Mouse (Mus musculus) limb, embryonic 13.5 days (tissue): Measurements from ENCODE around the gene Arfip1. TPM values are rescaled to one million over a fixed set of nuclear protein-coding genes. Genes with fewer than 3 reads are reported as not detected.

ENCODE experiments used
- ATAC-seq: fragments of 200-750 bp; cut with Nextera tagmentation; 2 replicates; pipeline ENCODE4 v1.8.0; 2017; ENCODE audit warnings: low read depth, moderate number of reproducible peaks, moderate TSS enrichment; ENCODE audit not compliant: low FRiP score
- H3K27ac ChIP-seq: fragments of 300-500 bp; sonication (generic); 2 replicates; pipeline ENCODE4 v1.5.1; 2015; ENCODE audit warnings: inconsistent platforms, mild to moderate bottlenecking, moderate library complexity
- H3K27me3 ChIP-seq: fragments of 300-500 bp; sonication (generic); 2 replicates; pipeline ENCODE4 v1.6.1; 2015; ENCODE audit warnings: mild to moderate bottlenecking, inconsistent platforms
- H3K36me3 ChIP-seq: fragments of 300-500 bp; sonication (generic); 2 replicates; pipeline ENCODE4 v1.6.1; 2015; ENCODE audit warnings: inconsistent platforms, mild to moderate bottlenecking, moderate library complexity
- H3K4me1 ChIP-seq: fragments of 300-500 bp; sonication (generic); 2 replicates; pipeline ENCODE4 v1.6.1; 2015; ENCODE audit warnings: inconsistent platforms
- H3K4me2 ChIP-seq: fragments of 300-500 bp; sonication (generic); replicated peaks from 2 replicates; pipeline ENCODE4 v1.6.1; 2015; ENCODE audit warnings: inconsistent platforms, mild to moderate bottlenecking, moderate library complexity
- H3K4me3 ChIP-seq: fragments of 300-500 bp; sonication (generic); 2 replicates; pipeline ENCODE4 v1.5.1; 2015; ENCODE audit warnings: moderate library complexity, mild to moderate bottlenecking, inconsistent platforms
- H3K9ac ChIP-seq: fragments of 300-500 bp; sonication (generic); 2 replicates; pipeline ENCODE4 v1.6.1; 2015; ENCODE audit warnings: mild to moderate bottlenecking, inconsistent platforms
- H3K9me3 ChIP-seq: fragments of 300-500 bp; sonication (generic); 2 replicates; pipeline ENCODE4 v1.6.1; 2016; ENCODE audit warnings: inconsistent platforms
- WGBS: fragments of 180-500 bp; shearing (Covaris S2); methylation state at CpG from one replicate; pipeline ENCODE4 v1.1.7; 2015; 5-methylcytosine and 5-hydroxymethylcytosine counted together
- polyA plus RNA-seq: library from polyadenylated mRNA; unstranded; fragments of >200 nt; fragmentation: Nextera tagmentation; extraction: Ambion mirVana; gene quantifications from 2 replicates; pipeline ENCODE4 v1.2.1, GENCODE M21; 2015

Gene Arfip1
- polyA plus RNA-seq, 1 experiment from 2014 or later: 43.8 TPM

GRCm38 (mm10) chr3:84601870-84602495, 19.6 kb upstream of the Arfip1 start:
- Histone ChIP-seq H3K36me3 (no peaks in the 10 kb centered on the region), H3K27me3 (no peaks in the 10 kb centered on the region), H3K27ac (peak overlapping the region; percentile 22; the same call in 1 of the 2 replicates)

GRCm38 (mm10) chr3:84598756-84599155, 16.3 kb upstream of the Arfip1 start:
- Histone ChIP-seq H3K4me2 (no peak overlapping the region), H3K9ac (no peak overlapping the region), H3K27me3 (peaks cover 4% of the 10 kb centered on the region), H3K9me3 (no peaks in the 10 kb centered on the region), H3K4me1 (0 out of 2 replicates have a peak, but pooled peaks cover 6% of the 10 kb centered on the region), H3K36me3 (no peaks in the 10 kb centered on the region), H3K4me3 (no peak overlapping the region), H3K27ac (no peak overlapping the region)
- ATAC-seq: no peak
- 85% methylated on average over 6 of the region's 6 CpGs for WGBS

More at GRCm38 (mm10) chr3:84601870-84602495, 19.6 kb upstream of the Arfip1 start:
- Histone ChIP-seq H3K9ac (no peak overlapping the region), H3K4me1 (0 out of 2 replicates have a peak, but pooled peaks cover 5% of the 10 kb centered on the region), H3K4me2 (no peak overlapping the region), H3K9me3 (peaks cover 12% of the 10 kb centered on the region; the same call in 1 of the 2 replicates), H3K4me3 (no peak overlapping the region)
- WGBS: 69% methylated on average over 9 of the region's 9 CpGs
- no peak for ATAC-seq

- Histone ChIP-seq H3K9ac (no peak overlapping the region), H3K4me3 (no peak overlapping the region), H3K9me3 (no peaks in the 10 kb centered on the region), H3K4me1 (0 out of 2 replicates have a peak, but pooled peaks cover 4% of the 10 kb centered on the region), H3K4me2 (no peak overlapping the region), H3K36me3 (no peaks in the 10 kb centered on the region), H3K27ac (no peak overlapping the region), H3K27me3 (peaks cover 4% of the 10 kb centered on the region)
- 78% methylated on average over 6 of the region's 6 CpGs for WGBS
- ATAC-seq: no peak
Measured at GRCm38 (mm10) chr3:84597996-84598734, 15.7 kb upstream of the Arfip1 start.

- Histone ChIP-seq H3K36me3 (no peaks in the 10 kb centered on the region), H3K9ac (no peak overlapping the region), H3K9me3 (no peaks in the 10 kb centered on the region), H3K27ac (no peak overlapping the region), H3K27me3 (peaks cover 4% of the 10 kb centered on the region), H3K4me2 (peak overlapping the region; percentile 60), H3K4me3 (peak overlapping the region; percentile 34; the same call in 1 of the 2 replicates), H3K4me1 (0 out of 2 replicates have a peak, but pooled peaks cover 4% of the 10 kb centered on the region)
- no peak for ATAC-seq
- 41% methylated on average over 5 of the region's 5 CpGs for WGBS
Measured at GRCm38 (mm10) chr3:84595677-84596234, 13.3 kb upstream of the Arfip1 start.

GRCm38 (mm10) chr3:84594894-84595676, 12.7 kb upstream of the Arfip1 start:
- Histone ChIP-seq H3K27ac (no peak overlapping the region), H3K4me2 (peak overlapping the region; percentile 60), H3K4me3 (peak overlapping the region; percentile 34), H3K36me3 (no peaks in the 10 kb centered on the region), H3K27me3 (peaks cover 4% of the 10 kb centered on the region), H3K9ac (peak overlapping the region; percentile 37; the same call in 1 of the 2 replicates), H3K9me3 (no peaks in the 10 kb centered on the region), H3K4me1 (0 out of 2 replicates have a peak, but pooled peaks cover 4% of the 10 kb centered on the region)
- ATAC-seq: no peak
- WGBS: 5% methylated on average over 23 of the region's 23 CpGs

GRCm38 (mm10) chr3:84593274-84593673, 10.8 kb upstream of the Arfip1 start, which contains the start of gene Tigd4:
TSS of gene Tigd4 (plus strand) at chr3:84593574.
- no peak within 1 kb of the TSS for H3K4me2 ChIP-seq
- H3K27ac ChIP-seq: no peak within 1 kb of the TSS
- H3K36me3 ChIP-seq: no peaks in the 10 kb centered on the region
- no peak within 1 kb of the TSS for H3K4me3 ChIP-seq
- 0 out of 2 replicates have a peak, but pooled peaks cover 4% of the 10 kb centered on the region for H3K4me1 ChIP-seq
- no peak for ATAC-seq
- WGBS: 76% methylated on average over 2 of the region's 2 CpGs
- no peaks in the 10 kb centered on the region for H3K9me3 ChIP-seq
- peaks cover 4% of the 10 kb centered on the region for H3K27me3 ChIP-seq
- no peak within 1 kb of the TSS for H3K9ac ChIP-seq

- Histone ChIP-seq H3K27me3 (no peaks in the 10 kb centered on the region), H3K4me3 (no peak overlapping the region), H3K36me3 (no peaks in the 10 kb centered on the region), H3K9me3 (no peaks in the 10 kb centered on the region), H3K27ac (no peak overlapping the region), H3K4me1 (peaks cover 8% of the 10 kb centered on the region), H3K9ac (no peak overlapping the region), H3K4me2 (no peak overlapping the region)
- no peak for ATAC-seq
- WGBS: 37% methylated on average over 5 of the region's 5 CpGs
Measured at GRCm38 (mm10) chr3:84586736-84587135, 4.3 kb upstream of the Arfip1 start.

- under 1% methylated on average over 27 of the region's 27 CpGs for WGBS
- Histone ChIP-seq H3K27ac (peak overlapping the region; percentile 40; the same call in 1 of the 2 replicates), H3K4me3 (peak overlapping the region; percentile 85), H3K36me3 (no peaks in the 10 kb centered on the region), H3K4me2 (peak overlapping the region; percentile 83), H3K4me1 (peaks cover 28% of the 10 kb centered on the region), H3K9ac (peak overlapping the region; percentile 88), H3K27me3 (no peaks in the 10 kb centered on the region), H3K9me3 (no peaks in the 10 kb centered on the region)
- no peak; the same call in 1 of the 2 replicates for ATAC-seq
Measured at GRCm38 (mm10) chr3:84582913-84583276, 470 bp upstream of the Arfip1 start.

- H3K4me3 ChIP-seq: peak overlapping the region; percentile 85
- no peaks in the 10 kb centered on the region for H3K27me3 ChIP-seq
- WGBS: 0% methylated on average over 4 of the region's 4 CpGs
- no peaks in the 10 kb centered on the region for H3K36me3 ChIP-seq
- no peak for ATAC-seq
- peak overlapping the region; percentile 88 for H3K27ac ChIP-seq
- peak overlapping the region; percentile 83 for H3K4me2 ChIP-seq
- peak overlapping the region; percentile 88 for H3K9ac ChIP-seq
- H3K4me1 ChIP-seq: peaks cover 28% of the 10 kb centered on the region
- H3K9me3 ChIP-seq: no peaks in the 10 kb centered on the region
Measured at GRCm38 (mm10) chr3:84581696-84582022, 766 bp downstream of the Arfip1 start.

- WGBS: 51% methylated on average over 4 of the region's 4 CpGs
- peaks cover 28% of the 10 kb centered on the region for H3K4me1 ChIP-seq
- no peak overlapping the region for H3K27ac ChIP-seq
- H3K4me3 ChIP-seq: peak overlapping the region; percentile 85
- peak overlapping the region; percentile 88; the same call in 1 of the 2 replicates for H3K9ac ChIP-seq
- peak overlapping the region; percentile 83 for H3K4me2 ChIP-seq
- H3K36me3 ChIP-seq: no peaks in the 10 kb centered on the region
- H3K9me3 ChIP-seq: no peaks in the 10 kb centered on the region
- no peak for ATAC-seq
- H3K27me3 ChIP-seq: no peaks in the 10 kb centered on the region
Measured at GRCm38 (mm10) chr3:84580716-84581115, 1.7 kb downstream of the Arfip1 start.

- Histone ChIP-seq H3K4me2 (no peak overlapping the region), H3K4me3 (no peak overlapping the region), H3K27ac (no peak overlapping the region), H3K4me1 (0 out of 2 replicates have a peak, but pooled peaks cover 9% of the 10 kb centered on the region), H3K36me3 (no peaks in the 10 kb centered on the region), H3K27me3 (no peaks in the 10 kb centered on the region), H3K9ac (no peak overlapping the region), H3K9me3 (no peaks in the 10 kb centered on the region)
- WGBS: 82% methylated on average over 3 of the region's 3 CpGs
- no peak for ATAC-seq
Measured at GRCm38 (mm10) chr3:84570501-84570900, 11.9 kb downstream of the Arfip1 start.
